Mouse (Mus musculus): ENCODE measurements at regions not wholly inside any gene's neighbourhood (a gene's known extent, or its start where the extent isn't known, plus 50 kb on each side); places are given as distances from the start of the nearest gene placed in this dataset.

DNA sequence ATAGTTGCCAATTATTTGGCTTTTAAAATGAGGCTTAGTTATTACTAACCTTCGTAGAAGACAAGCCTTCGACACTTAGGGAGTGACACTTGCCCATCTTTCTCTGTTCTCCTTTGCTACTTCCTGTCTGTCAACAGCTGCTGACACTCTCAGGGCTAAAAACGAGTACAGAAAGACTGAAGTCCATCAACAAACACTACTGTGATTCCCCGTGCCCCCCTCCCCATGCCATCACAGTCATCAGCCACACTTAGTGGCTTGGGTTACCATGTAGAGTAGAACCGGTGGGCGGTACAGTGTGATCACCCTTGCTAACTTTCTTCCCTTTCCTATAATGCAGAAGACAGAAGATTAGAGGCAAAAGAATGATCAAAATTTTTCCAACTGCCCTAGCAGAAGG lies 402.4 kb downstream of the Atp23 start:
- no peak for DNase-seq (ENCODE audit: low spot score)

DNA sequence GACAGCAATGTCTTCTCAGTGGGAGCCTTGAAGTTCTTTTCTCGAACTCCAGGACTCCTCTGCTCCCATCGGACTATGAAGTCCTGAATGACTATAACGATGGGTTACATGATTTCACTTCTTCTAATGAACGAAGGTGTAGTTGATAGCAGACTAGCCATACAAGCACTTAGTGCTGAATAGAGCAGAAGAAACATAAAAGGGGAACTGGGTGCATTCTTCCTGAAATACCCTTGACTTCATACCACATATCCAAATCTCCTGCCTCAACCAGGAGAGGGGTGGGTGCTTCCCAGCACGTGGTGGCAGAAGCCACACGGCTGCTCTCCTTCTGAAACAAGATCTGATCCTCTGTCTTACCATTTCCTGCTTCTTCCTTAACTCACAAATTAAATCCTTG lies 407.4 kb downstream of the Atp23 start:
- no peak for DNase-seq (ENCODE audit: low spot score)

DNA sequence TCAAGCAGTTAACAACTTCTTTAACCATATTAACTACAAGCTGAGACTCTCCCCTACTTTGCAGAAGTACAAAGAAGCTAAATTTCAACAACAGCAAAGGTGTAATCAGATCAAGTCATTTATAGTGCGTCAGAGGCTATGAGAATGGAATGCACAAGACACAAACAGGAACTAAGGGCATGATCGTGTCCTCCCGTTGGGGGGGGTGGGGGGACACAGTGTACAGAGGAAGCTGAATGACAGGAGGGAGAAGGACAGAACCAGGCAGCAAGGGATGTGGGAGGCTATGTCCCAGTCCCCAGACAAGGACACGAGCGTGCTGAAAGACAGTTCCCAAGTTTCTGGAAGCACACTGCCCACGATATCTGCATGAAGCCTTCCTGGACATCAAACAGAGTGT lies 408.9 kb downstream of the Atp23 start:
- no peak for DNase-seq (ENCODE audit: low spot score)

GRCm38 (mm10) chr10:126485129-126485528 lies 416.0 kb downstream of the Atp23 start:
- DNase-seq (ENCODE audit: low spot score): no peak

DNA sequence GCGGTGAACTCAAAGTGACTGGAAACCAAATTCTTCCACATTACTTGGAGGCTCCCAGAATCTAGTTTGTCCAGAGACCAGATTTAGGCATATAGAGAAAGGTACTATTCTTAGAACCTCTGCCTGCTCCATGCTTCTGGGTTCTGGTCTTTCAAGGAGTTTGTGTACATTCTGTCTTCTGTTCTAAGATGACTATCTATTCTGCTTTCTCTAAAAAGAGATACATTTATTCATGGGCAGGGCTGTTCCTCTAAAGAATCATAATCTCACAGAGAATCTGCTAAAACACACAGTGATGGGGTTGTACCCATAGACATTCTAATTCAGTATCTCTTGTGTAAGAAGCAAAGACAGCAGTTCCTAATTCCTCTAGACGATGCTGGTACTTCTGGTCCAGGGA lies 417.7 kb downstream of the Atp23 start:
- DNase-seq (ENCODE audit: low spot score): no peak

GRCm38 (mm10) chr10:126480382-126480781 lies 420.8 kb downstream of the Atp23 start:
- DNase-seq (ENCODE audit: low spot score): no peak

DNA sequence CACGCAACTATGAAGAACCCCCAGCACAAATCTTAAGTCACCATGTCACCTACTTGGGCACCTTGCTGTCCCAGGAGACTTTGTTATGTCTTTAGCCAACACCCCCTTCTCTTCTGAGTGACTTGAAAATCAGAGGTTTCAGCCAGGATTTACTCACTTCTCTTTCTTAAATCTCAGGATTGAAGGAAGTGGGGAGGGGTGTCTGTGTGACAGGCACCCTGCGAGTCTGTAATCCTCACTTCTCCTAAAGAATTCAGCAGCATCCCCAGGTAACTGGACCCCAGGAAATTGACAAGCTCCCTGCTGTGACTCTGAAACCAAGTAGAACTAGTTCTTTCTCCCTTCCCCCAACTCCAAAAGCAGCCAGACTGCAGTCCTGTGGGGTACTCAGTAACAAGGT lies 421.4 kb downstream of the Atp23 start:
- DNase-seq (ENCODE audit: low spot score): no peak

DNA sequence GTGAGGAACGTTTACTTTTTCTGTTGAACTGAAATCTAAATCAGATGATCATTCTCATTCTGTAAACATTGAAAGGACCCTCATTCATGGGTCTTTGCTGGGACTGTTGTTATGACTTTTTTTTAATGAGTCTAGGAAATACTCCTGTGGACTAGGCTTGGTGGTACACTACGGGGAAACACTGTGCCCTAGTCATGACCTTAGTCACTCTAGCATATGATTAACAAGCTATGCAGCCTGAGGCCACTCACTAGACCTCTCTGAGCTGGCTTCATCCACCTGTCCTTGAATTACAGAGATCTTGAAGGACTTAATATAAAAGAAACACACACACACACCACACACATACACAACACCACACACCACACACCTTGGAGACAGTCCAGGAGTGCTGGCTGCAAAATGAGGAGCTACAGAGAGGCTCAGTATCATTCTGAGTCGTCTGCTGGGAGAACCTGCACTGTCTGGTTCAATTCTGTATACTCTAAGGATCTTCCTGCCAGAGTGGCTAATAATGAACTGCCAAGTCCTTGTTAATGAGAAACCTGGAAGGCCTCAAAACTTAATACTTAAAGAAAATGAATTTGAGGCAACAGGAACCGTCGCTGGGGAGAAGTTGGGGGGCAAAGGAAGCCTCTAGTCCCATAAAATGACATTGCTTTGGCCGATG lies 428.0 kb downstream of the Atp23 start:
- DNase-seq (ENCODE audit: low spot score): no peak

DNA sequence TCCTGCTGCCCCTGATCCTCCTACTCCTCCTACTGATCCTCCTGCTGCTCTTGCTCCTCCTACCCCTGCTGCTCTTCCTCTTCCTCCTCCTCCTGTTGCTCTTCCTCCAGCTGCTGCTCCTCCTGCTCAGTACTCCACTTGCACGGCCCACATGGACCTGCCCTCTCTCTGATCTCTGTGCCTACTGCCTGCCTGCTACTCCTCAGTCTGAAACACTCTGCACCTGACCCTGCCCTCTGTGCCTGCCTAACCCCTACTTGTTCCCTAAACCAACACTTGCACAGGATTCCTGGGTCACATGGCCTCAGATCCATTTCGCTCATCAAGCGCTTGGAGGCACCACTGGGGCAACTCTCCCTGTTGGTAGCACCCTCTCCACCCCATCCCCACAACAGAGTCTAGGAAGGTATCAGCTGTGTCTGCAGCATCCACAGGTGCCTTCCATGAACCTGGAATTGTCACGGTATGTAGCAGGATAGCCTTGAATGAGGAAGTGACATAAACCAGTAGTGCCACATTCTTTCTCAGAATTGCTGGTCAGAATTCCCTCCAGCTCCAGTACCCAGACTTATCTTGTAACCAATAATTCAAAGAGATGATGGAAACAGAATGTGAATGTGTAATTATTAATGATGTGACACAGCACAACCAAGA lies 430.2 kb downstream of the Atp23 start:
- DNase-seq (ENCODE audit: low spot score): no peak

DNA sequence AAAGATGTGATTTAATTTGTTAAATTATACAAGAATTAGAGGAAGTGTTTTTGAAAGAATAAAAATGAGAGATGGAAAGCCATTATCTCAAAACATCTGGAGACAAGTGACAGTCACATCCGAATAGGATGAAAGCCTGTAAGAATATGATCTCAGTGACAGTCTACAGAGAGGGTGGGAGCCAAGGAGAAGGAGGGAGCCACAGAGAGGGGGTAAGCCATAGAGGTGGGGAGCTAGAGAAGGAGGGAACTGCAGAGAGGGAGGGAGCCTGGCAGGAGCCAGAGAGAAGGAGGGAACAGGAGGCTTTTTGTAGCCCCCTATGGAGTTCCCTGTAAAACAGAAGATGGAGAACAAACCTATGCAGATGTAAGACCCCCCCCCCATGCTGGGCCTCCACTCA lies 438.4 kb downstream of the Atp23 start:
- no peak for DNase-seq (ENCODE audit: low spot score)

GRCm38 (mm10) chr10:126458523-126458922 lies 442.6 kb downstream of the Atp23 start:
- no peak for DNase-seq (ENCODE audit: low spot score)

- DNase-seq (ENCODE audit: low spot score): no peak
Measured at GRCm38 (mm10) chr10:126452757-126453528, 448.2 kb downstream of the Atp23 start.

DNA sequence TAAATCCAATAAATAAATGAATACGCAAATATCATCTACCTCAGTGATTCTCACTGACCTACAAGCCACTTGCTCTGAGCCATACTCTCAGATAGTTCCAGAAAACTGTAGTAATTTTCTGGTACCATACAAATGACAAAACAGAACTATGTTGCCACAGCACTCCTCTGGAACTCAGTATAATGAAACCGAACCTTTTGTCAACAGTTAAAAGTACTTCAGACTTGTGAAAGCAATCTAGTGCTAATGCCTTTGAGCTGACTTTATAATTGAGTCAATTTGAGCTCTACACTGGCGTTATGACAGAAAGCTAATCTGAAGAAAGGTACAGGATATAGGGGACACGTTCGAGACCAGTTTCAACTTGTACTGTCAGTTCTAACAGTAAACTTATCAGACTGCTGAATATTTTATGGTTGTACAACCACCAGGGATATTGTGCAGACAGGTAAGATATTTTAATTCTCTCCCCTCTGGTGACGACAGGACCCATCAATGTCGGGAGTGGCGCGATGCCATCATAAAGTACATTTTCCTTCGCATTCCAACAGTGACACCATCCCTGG lies 449.0 kb downstream of the Atp23 start:
- DNase-seq (ENCODE audit: low spot score): no peak

DNA sequence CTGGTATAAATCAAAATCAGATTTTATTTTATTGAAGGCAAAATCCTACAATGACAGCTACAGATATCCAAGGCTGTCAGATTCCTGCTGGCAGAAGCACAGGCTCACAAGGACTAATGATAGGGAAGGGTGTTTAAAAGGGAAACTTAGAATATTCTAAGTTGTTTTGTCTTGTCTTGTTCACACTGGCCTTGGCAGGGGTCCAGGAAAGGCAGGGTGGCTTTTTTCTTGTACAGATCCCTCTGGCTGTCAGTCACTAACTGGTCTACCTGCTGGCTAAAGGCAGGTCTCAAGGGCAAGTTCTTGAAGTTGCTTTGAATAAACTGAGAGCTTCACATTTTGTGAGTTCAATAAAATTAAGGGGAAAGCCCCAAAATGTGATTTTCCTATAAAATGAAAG lies 465.3 kb downstream of the Lrig3 start:
- DNase-seq (ENCODE audit: low spot score): no peak

DNA sequence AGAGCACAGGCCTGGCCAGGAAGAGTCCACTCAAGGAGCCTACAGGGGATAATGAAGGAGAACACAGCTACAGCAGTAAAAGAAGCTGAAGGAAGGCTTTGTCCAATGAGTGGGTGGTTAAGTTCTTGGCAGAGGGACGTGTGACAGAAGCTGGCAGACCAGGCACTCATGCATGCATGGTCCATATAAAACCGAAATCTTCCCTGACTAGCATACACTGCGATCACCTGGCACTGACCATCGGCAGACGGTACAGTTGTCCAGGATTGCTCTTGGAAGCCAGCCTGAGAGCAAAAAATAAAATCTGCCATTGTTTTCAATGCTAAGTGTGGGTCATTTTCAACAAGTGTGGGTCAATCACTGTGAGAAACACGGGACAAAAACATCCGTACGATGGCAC lies 464.4 kb downstream of the Lrig3 start:
- no peak for DNase-seq (ENCODE audit: low spot score)

DNA sequence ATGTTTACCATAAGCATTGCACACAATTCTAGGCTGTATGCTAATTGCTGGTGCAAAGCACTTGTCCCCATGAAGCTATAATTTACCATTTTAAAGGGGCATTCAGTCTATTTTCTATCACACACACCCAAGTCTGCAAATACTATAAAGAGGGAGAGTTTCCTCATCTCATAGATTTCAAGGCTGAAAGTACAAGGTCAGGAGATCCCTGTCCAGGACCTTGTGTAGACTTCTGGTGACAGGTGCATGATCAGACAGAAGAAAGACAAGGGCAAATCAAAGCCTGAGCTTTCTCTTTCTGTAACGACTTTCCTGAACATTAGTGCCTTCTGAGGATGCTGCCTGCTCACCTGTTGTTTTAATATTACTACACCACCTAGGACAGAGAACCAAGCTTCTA lies 463.5 kb downstream of the Lrig3 start:
- DNase-seq (ENCODE audit: low spot score): no peak

GRCm38 (mm10) chr10:126422066-126422465 lies 456.1 kb downstream of the Lrig3 start:
- no peak for DNase-seq (ENCODE audit: low spot score)

- no peak for DNase-seq (ENCODE audit: low spot score)
Measured at GRCm38 (mm10) chr10:126413786-126414185, 447.8 kb downstream of the Lrig3 start.

- no peak for DNase-seq (ENCODE audit: low spot score)
Measured at GRCm38 (mm10) chr10:126392235-126392634, 426.3 kb downstream of the Lrig3 start.

DNA sequence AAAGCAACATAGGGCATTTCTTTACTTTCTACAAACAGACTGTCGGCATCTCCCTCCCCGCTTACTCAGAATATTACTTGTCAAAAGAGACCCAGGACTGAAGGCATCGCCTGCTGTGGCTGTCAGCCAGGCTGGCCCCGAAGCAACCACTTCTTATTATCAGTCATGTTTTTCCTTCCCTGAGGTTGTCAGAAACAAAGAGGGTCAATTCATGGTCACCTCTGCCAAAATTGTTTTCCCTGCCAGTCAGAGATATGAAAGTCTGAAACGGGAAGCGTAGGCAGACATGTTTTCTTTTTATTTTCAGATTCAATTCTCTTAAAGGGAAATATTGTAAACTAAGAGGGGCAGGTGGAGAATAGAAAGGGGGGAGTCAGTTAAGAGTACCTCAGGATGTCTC lies 425.8 kb downstream of the Lrig3 start:
- no peak for DNase-seq (ENCODE audit: low spot score)

- no peak for DNase-seq (ENCODE audit: low spot score)
Measured at GRCm38 (mm10) chr10:126386430-126386829, 420.5 kb downstream of the Lrig3 start.

GRCm38 (mm10) chr10:126385644-126386043 lies 419.7 kb downstream of the Lrig3 start:
- DNase-seq (ENCODE audit: low spot score): no peak

DNA sequence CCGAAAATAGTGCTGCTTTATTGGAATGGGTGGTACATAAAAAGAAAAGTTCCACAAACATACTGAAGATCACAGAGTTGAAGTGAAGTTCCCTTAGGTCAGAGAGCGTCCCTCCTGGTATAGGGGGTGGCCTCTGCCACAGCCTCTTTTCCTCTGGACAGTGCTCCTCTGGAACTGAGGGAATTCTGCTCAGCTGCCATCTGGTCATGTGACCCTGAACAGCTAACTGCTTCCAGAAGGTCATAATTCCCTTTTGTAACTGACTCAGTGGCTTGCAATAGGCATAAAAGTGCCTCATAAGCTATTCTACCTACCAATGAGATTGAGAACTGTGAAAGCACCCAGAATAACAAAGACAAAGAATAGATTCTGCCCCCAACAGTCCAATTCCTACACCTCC lies 414.4 kb downstream of the Lrig3 start:
- DNase-seq (ENCODE audit: low spot score): no peak
